In the genomic region with DNA sequence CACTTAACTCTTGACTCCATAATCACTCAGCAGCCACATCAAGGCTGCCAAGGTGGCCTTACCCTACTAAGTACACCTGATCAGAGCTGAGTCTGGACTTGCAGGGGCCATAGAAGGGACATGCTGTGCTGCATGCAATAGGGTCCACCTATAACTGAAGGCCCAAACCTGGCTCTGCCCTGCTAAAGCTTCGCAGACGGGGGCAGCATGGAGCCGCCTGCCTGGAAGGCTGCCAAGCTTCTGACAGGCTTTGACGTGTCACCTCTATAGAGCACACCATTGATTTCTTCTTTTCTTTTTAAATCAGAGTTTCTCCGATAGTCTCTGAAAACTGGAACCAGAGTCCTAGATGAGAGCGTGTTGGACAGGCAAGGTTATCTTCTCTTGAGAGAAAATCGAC, we compare ENCODE assay signal across 12 mouse cellular contexts.
DNase-seq lines count a peak whose midpoint lies in the region; ATAC-seq lines count a peak whose summit lies in the region.
"Had no signal": no experiment of that assay in that cellular context is flagged by ENCODE, and none has a peak within 500 bp of the region (broad histone marks: within the 10 kb centered on the region; RNA-seq: fewer than 3 reads in every experiment).

No protein-coding gene starts in this region.

- no peaks in the 10 kb centered on the region for H3K4me1 ChIP-seq in limb, embryonic 15.5 days
- no peaks in the 10 kb centered on the region for H3K4me1 ChIP-seq in kidney, embryonic 16.5 days (ENCODE audit: insufficient read depth, low read length)

- DNase-seq in adrenal gland, postnatal 10 days, result peak; percentile 40
- no peak for DNase-seq in adrenal gland, adult 2 months
- peak; percentile 14 for DNase-seq in kidney, postnatal 10 days
- DNase-seq in kidney, postnatal 14 days, result no peak
- peak; percentile 57 for DNase-seq in testis, postnatal 10 days (ENCODE audit: low spot score)
- no peak for DNase-seq in testis, postnatal 14 days (ENCODE audit: low spot score)
- DNase-seq: cerebellum, postnatal 36 days; right cerebral cortex, postnatal 25 days had no signal

- no peak overlapping the region for H3K27ac ChIP-seq in limb, embryonic 15.5 days
- H3K27ac ChIP-seq in kidney, embryonic 16.5 days (ENCODE audit: low read length), result no peak overlapping the region
- H3K27ac ChIP-seq: kidney, postnatal 0 days; left cerebral cortex, adult 2 months had no signal

- H3K27me3 ChIP-seq in limb, embryonic 15.5 days, result no peaks in the 10 kb centered on the region
- no peaks in the 10 kb centered on the region for H3K27me3 ChIP-seq in kidney, embryonic 16.5 days (ENCODE audit: insufficient read depth, low read length)

- H3K9me3 ChIP-seq in limb, embryonic 15.5 days, result no peaks in the 10 kb centered on the region
- no peaks in the 10 kb centered on the region for H3K9me3 ChIP-seq in kidney, embryonic 16.5 days (ENCODE audit: low read length)

- H3K36me3 ChIP-seq in limb, embryonic 15.5 days, result no peaks in the 10 kb centered on the region
- no peaks in the 10 kb centered on the region for H3K36me3 ChIP-seq in kidney, embryonic 16.5 days (ENCODE audit: insufficient read depth, low read length)

- H3K4me3 ChIP-seq in limb, embryonic 15.5 days, result no peak overlapping the region
- H3K4me3 ChIP-seq in kidney, embryonic 16.5 days (ENCODE audit: low read length), result no peak overlapping the region
- H3K4me3 ChIP-seq: left cerebral cortex, adult 2 months had no signal

- H3K9ac ChIP-seq in limb, embryonic 15.5 days, result no peak overlapping the region
- no peak overlapping the region for H3K9ac ChIP-seq in kidney, embryonic 16.5 days (replicated peaks; ENCODE audit: low read length)

- ATAC-seq in limb, embryonic 15.5 days (ENCODE audit: insufficient number of reproducible peaks, low FRiP score, low TSS enrichment, low read depth), result 0 out of 2 replicates have a peak, but pooled peaks have one; percentile 48
- no peak for ATAC-seq in kidney, embryonic 16.5 days (ENCODE audit: low FRiP score, low TSS enrichment)

- 49% methylated on average over 7 of the region's 7 CpGs for WGBS in limb, embryonic 15.5 days
- 67% methylated on average over 7 of the region's 7 CpGs for WGBS in kidney, embryonic 16.5 days

- H3K4me2 ChIP-seq in limb, embryonic 15.5 days, result no peak overlapping the region
- H3K4me2 ChIP-seq in kidney, embryonic 16.5 days (replicated peaks; ENCODE audit: low read depth, low read length), result no peak overlapping the region

Comparison
In these comparisons a context has a peak if more than half of its experiments do, and no peak if none do; other contexts are left out.
1. DNase-seq: peak in adrenal gland, postnatal 10 days (single experiment), kidney, postnatal 10 days (single experiment) and testis, postnatal 10 days (single experiment); none in adrenal gland, adult 2 months (single experiment), kidney, postnatal 14 days (single experiment) and testis, postnatal 14 days (single experiment).